Mouse (Mus musculus) urinary bladder, adult 2 months (tissue): Measurements from ENCODE around the gene Rmdn3. TPM values are rescaled to one million over a fixed set of nuclear protein-coding genes. Genes with fewer than 3 reads are reported as not detected.

Source experiments
- DNase-seq: peaks from one replicate; pipeline ENCODE4 v3.0.0; 2022; ENCODE audit warnings: low spot score
- polyA plus RNA-seq: library from polyadenylated mRNA; depleted of rRNA; stranded (reverse); fragments of >200 nt; gene quantifications from 2 replicates; pipeline ENCODE4 v1.2.3, GENCODE M21; 2012; rRNA removed

The Rmdn3 gene
- polyA plus RNA-seq, 1 experiment = 27.9 TPM

GRCm38 (mm10) chr2:119101552-119101951 lies 55.3 kb downstream of the Rmdn3 start:
- DNase-seq = no peak

Other genes starting within 250 kb of the Rmdn3 start
- 19.9 and 20.7 TPM in 2 replicates for gene Chst14, start 230.5 kb downstream of the Rmdn3 start, polyA plus RNA-seq
- gene Ccdc32, start 127.6 kb downstream of the Rmdn3 start, polyA plus RNA-seq = 18.8 and 19.3 TPM in 2 replicates
- 2.9 and 3.5 TPM in 2 replicates for gene Rpusd2, start 122.2 kb downstream of the Rmdn3 start, polyA plus RNA-seq
- 0.22 and 0.37 TPM in 2 replicates for gene Knl1, start 109.9 kb downstream of the Rmdn3 start, polyA plus RNA-seq
- gene Rad51, start 44.2 kb downstream of the Rmdn3 start, polyA plus RNA-seq = 1.6 and 2.5 TPM in 2 replicates
- gene Gchfr, start 10.7 kb upstream of the Rmdn3 start, polyA plus RNA-seq = 0.54 and 0.80 TPM in 2 replicates
- not detected in 2 replicates for gene Gm14137, start 17.5 kb upstream of the Rmdn3 start, polyA plus RNA-seq
- gene Zfyve19, start 51.6 kb upstream of the Rmdn3 start, polyA plus RNA-seq = 49.1 and 55.7 TPM in 2 replicates
- gene Dnajc17, start 51.8 kb upstream of the Rmdn3 start, polyA plus RNA-seq = 30.1 and 32.4 TPM in 2 replicates
- gene Ppp1r14d, start 72.9 kb upstream of the Rmdn3 start, polyA plus RNA-seq = 0.72 and 1.4 TPM in 2 replicates
- 157 and 160 TPM in 2 replicates for gene Spint1, start 80.3 kb upstream of the Rmdn3 start, polyA plus RNA-seq
- 31.2 and 34.1 TPM in 2 replicates for gene Rhov, start 114.2 kb upstream of the Rmdn3 start, polyA plus RNA-seq
- 15.9 and 17.9 TPM in 2 replicates for gene Vps18, start 131.7 kb upstream of the Rmdn3 start, polyA plus RNA-seq
- 5.5 and 6.4 TPM in 2 replicates for gene Dll4, start 168.8 kb upstream of the Rmdn3 start, polyA plus RNA-seq
- 1.4 and 1.5 TPM in 2 replicates for gene Chac1, start 194.2 kb upstream of the Rmdn3 start, polyA plus RNA-seq